Mouse (Mus musculus) gonadal fat pad, adult 2 months (tissue): ENCODE measurements around the gene Gdf9. TPM values are rescaled to one million over a fixed set of nuclear protein-coding genes. Genes with fewer than 3 reads are reported as not detected.
A peak's percentile ranks its signal among the peaks of the same experiment; 100 is the strongest.
"Not testable (repeated sequence)": the region's sequence is repeated elsewhere in the genome, so short reads cannot be mapped to it uniquely, and the experiment has no call there.

Source experiments
- DNase-seq: peaks from one replicate; pipeline ENCODE4 v3.0.0-alpha.2; 2012; ENCODE audit warnings: low read depth
- polyA plus RNA-seq: library from polyadenylated mRNA; depleted of rRNA; stranded (reverse); fragments of >200 nt; gene quantifications from 2 replicates; pipeline ENCODE4 v1.2.3, GENCODE M21; 2012; rRNA removed

Gdf9 gene
- polyA plus RNA-seq = 0.88 and 1.5 TPM in 2 replicates

DNA sequence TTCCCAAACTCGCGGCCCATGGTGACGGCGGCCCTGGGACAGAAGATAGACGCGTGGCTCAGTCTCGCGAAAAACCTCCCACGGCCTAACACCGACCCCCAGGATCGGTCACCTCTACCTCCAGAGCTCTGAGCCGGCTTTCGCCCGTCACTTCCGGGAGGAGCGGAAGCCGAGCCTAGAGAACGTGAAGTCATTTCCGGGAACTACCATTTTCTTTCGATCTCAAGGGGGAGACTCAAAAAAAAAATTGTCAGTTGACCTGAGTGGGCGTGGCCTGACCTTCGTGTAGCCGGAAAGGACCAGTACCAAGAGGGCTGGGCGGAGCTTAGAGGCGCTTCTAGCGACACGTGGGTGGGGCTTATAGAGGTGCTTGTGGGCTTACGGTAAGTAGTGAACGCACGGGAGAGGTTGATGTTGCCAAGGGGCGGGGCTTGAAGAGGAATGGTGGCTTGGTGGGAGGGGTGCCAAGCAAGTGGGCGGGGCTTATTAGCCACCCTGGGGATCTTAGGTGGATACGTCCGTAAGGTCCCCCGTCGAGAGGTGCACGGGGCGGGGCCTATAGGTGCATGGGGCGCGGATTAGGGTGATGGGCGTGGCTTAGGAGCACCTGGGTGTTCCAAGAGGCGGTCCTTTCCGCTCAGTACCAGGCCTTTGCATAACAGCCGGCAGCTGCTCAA is at the start of gene Gdf9, which contains the start of gene Uqcrq:
Gene Gdf9 (plus strand): TSS at position 354 of the 677 bp plus-strand sequence.
Gene Uqcrq (minus strand): TSS at position 162 of the 677 bp plus-strand sequence.
- peak; percentile 99 for DNase-seq

GRCm38 (mm10) chr11:53383758-53384428 is 46.9 kb upstream of the Gdf9 start:
- no peak for DNase-seq

DNA sequence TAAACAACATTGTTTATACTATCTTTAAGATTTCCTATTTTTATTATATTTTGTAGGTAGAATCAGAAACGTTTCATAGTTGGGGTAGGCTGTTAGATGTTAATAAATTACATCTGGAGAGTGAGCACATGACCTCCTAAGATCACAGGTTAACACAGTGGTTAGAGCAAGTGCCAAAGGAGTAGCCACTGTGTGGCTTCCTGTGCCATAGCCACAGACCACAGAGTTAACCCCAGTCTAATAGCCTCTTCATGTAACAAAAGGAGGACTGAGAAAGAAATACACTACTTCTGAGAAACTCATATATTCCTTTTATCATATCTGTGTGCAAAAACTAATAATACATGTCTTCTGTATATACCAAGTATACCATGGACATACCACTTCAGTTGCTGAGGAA is 37.0 kb upstream of the Gdf9 start:
- no peak for DNase-seq

DNA sequence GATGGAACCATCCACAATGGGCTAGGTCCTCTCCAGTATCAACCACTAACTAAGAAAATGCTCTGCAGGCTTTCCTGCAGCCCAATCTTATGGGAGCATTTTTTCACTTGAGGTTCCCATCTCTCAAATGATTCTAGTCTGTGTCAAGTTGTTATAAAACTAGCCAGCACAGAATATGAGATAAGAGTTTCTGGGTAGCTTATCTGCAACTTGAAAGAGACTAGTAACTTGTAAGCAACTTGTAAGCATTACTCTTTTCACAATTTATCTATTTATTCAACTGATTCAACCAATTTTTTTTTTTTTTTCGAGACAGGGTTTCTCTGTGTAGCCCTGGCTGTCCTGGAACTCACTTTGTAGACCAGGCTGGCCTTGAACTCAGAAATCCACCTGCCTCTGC is 27.2 kb upstream of the Gdf9 start:
- DNase-seq = no peak

DNA sequence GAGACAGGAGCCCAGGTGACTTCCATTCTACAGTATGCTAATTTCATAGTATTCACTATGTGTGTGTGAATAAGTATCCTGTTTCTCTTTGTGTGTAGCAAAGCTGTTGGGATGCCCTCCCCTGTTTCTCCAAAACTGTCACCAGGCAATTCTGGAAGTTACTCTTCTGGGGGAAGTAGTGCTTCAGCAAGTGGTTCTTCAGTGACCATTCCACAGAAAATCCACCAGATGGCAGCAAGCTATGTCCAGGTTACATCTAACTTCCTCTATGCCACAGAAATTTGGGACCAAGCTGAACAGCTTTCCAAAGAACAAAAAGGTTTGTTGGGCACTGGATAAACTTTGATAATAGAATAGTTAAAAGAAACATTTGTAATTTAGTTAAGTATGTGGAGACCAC is 19.1 kb upstream of the Gdf9 start:
- no peak for DNase-seq

GRCm38 (mm10) chr11:53413871-53414270 is 17.0 kb upstream of the Gdf9 start:
- DNase-seq = no peak

- no peak for DNase-seq
Observed at GRCm38 (mm10) chr11:53418048-53418447, 12.8 kb upstream of the Gdf9 start.

GRCm38 (mm10) chr11:53423036-53423435 is 7.8 kb upstream of the Gdf9 start, which contains the start of gene Leap2:
Gene Leap2 (minus strand): TSS chr11:53423170.
- no peak for DNase-seq

DNA sequence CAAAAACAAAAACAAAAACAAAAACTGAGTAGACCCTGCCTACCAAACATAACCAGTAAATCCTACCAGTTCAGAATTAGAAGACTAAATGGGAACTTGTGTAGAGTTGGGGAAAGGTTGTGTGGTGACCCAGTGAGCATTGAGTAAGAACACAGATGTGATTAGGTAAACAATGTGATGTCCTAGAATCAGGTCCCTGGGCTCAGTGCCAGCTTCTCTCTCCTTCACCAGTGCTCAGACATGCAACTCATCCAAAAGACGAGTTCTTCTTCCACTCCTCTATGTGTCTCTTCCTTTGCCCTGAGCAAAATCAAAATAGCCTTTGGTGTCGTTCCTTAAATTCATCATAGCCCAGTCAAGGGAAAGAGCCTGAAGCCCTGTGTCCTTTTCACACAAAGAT is 6.0 kb upstream of the Gdf9 start:
- DNase-seq = no peak

DNA sequence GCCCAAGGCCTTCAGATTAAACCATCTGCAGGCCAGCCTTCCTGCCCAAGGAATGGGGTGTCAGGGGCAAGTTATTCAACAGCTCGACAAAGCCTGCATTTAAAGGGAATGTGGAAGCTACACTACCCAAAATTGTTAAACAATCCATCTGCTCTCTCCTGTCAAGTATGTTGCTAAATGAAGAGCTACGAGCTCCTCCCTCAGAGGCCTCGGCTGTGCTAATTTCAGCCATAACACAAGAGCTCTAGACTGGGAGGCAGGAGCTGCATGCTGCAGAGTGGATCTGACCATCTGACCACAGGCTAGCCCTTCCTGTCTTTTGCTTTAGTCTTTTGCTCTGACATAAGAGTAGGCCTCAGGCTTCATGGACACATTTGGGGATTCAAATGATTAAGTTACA is 5.6 kb upstream of the Gdf9 start:
- no peak for DNase-seq

- no peak for DNase-seq
Observed at GRCm38 (mm10) chr11:53425711-53426255, 5.0 kb upstream of the Gdf9 start.

GRCm38 (mm10) chr11:53426914-53427313 is 3.9 kb upstream of the Gdf9 start:
- not testable (repeated sequence) for DNase-seq

DNA sequence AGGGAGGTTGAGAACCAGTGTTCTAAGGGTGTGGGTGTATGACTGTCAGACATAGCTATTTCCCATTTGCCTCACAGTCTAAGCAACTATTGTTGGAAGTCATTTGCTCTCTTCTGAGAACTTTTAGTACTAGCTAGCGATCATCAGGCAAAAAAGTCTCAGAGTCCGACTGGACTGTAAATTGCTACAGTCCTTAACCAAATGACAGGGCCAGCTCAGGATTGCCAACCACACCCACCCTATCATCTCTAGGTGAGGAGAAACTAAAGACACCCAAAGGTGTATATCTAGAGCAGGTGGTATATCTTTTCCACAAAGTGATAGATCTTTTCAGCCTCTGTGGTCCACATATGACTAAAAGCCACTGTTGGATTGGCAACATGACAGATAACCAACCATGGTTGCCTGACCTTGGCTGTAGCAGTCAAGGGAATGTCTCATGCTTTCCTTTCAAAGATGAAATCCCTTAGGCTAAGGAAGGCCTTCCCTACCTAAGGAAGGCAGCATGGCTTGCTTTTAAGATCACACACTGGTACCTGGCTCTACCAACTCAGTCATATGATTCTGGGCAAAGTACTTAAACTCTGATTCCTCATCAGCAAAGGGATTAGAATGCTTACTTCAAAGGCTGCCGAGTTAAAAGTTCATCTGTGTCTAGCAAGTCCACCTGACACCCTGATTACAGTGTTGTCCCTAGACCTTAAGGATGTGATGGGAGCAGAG is 2.7 kb upstream of the Gdf9 start:
- no peak for DNase-seq

DNA sequence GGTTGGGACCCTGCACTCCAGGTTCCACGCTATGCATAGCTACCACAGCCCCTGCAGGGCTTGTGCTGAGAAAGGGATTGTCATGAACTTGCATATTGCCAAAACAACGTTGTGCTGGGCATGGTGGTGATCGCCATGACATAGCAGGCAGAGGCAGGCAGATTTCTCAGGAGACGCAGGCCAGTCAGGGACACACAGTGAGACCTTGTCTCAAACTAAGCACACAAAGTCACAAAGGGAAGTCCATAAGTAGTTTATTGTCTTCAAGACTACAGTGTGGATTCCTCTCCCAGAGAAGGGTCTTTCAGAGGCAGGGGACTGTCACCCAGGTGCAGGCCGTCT is 2.1 kb upstream of the Gdf9 start:
- no peak for DNase-seq

GRCm38 (mm10) chr11:53429182-53429581 is 1.6 kb upstream of the Gdf9 start:
- DNase-seq = no peak

DNA sequence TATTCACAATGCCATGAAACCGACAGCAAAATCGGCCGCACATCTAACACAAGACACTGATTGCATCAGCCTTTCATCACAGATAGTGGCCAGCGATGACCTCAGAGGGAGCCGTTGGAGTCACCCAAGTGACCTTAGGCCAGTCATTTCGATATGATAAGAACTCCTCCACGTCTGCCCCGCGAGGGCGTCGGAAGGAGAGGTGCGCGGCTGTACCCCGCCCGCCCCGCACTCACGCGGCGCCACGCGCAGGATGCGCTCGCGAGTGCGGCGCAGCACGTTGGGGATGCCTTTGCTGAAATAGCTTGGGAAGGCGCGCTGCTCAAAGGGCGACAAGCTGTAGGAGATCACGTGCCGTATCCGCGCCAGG is 538 bp upstream of the Gdf9 start:
- DNase-seq = no peak

- DNase-seq = no peak
Observed at GRCm38 (mm10) chr11:53431347-53432056, 679 bp downstream of the Gdf9 start.

DNA sequence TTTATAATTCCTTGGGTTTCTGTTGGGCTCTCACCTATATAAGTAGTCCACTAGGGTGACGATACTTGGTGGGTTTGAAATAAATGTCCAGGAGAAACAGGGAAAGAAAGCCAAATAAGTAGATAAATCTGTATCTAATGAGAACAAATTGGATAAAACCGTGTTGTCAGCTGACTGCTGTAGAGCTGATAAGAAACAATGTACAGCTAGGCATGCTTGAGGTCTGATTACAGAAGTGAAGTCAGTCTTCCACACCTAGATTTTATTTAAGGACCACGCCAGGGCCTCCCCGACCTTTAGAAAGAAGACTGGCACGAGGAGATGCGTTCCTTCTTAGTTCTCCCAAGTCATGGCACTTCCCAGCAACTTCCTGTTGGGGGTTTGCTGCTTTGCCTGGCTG is 2.2 kb downstream of the Gdf9 start:
- no peak for DNase-seq

- DNase-seq = no peak
Observed at GRCm38 (mm10) chr11:53435504-53435903, 4.7 kb downstream of the Gdf9 start.

GRCm38 (mm10) chr11:53436338-53436737 is 5.5 kb downstream of the Gdf9 start:
- no peak for DNase-seq

GRCm38 (mm10) chr11:53441921-53442320 is 11.1 kb downstream of the Gdf9 start:
- DNase-seq = no peak

- no peak for DNase-seq
Observed at GRCm38 (mm10) chr11:53443861-53444260, 13.0 kb downstream of the Gdf9 start.
